Mouse (Mus musculus) intestine, postnatal 0 days (tissue): ENCODE results near the gene Wnt2b. TPM values are rescaled to one million over a fixed set of nuclear protein-coding genes. Genes with fewer than 3 reads are reported as not detected.

ENCODE experiments used
- ATAC-seq: fragments of 200-750 bp; cut with Nextera tagmentation; 2 replicates; pipeline ENCODE4 v1.8.0; 2017; ENCODE audit warnings: mild to moderate bottlenecking, moderate TSS enrichment, moderate library complexity
- H3K27ac ChIP-seq: fragments of 300-500 bp; sonication (generic); 2 replicates; pipeline ENCODE4 v1.5.1; 2014; ENCODE audit warnings: mild to moderate bottlenecking, low read depth, low read length, moderate library complexity
- H3K27me3 ChIP-seq: fragments of 300-500 bp; sonication (generic); replicated peaks from 2 replicates; pipeline ENCODE4 v1.6.1; 2014; ENCODE audit warnings: low read length, mixed read lengths; ENCODE audit not compliant: control insufficient read depth, insufficient read depth
- H3K36me3 ChIP-seq: fragments of 300-500 bp; sonication (generic); 2 replicates; pipeline ENCODE4 v1.6.1; 2014; ENCODE audit warnings: mild to moderate bottlenecking, moderate library complexity; ENCODE audit not compliant: control insufficient read depth, insufficient read depth
- H3K4me1 ChIP-seq: fragments of 300-500 bp; sonication (generic); replicated peaks from 2 replicates; pipeline ENCODE4 v1.6.1; 2014; ENCODE audit warnings: antibody characterized with exemption, low read length, mixed read lengths; ENCODE audit not compliant: control insufficient read depth, insufficient read depth
- H3K4me2 ChIP-seq: fragments of 300-500 bp; sonication (generic); replicated peaks from 2 replicates; pipeline ENCODE4 v1.6.1; 2014; ENCODE audit warnings: low read depth, mild to moderate bottlenecking, moderate library complexity
- H3K4me3 ChIP-seq: fragments of 300-500 bp; sonication (generic); 2 replicates; pipeline ENCODE4 v1.5.1; 2014; ENCODE audit warnings: low read depth, low read length
- H3K9ac ChIP-seq: fragments of 300-500 bp; sonication (generic); 2 replicates; pipeline ENCODE4 v1.6.1; 2014; ENCODE audit warnings: mild to moderate bottlenecking, low read depth, low read length
- H3K9me3 ChIP-seq: fragments of 300-500 bp; sonication (generic); 2 replicates; pipeline ENCODE4 v1.6.1; 2016; ENCODE audit warnings: mixed run types; ENCODE audit not compliant: control insufficient read depth
- CTCF ChIP-seq: sonication (generic); IDR thresholded peaks from 2 replicates; pipeline ENCODE4 v1.5.1; 2016; ENCODE audit warnings: low read depth, mild to moderate bottlenecking, control low read depth, antibody characterized with exemption, moderate library complexity
- WGBS: fragments of 180-500 bp; shearing (Covaris S2); extraction: QIAGEN DNeasy Blood & Tissue Kit; methylation state at CpG from one replicate; pipeline ENCODE4 v1.1.7; 2014; 5-methylcytosine and 5-hydroxymethylcytosine counted together
- polyA plus RNA-seq: library from polyadenylated mRNA; unstranded; fragments of >200 nt; fragmentation: Nextera tagmentation; extraction: Ambion mirVana; gene quantifications from 2 replicates; pipeline ENCODE4 v1.2.1, GENCODE M21; 2015

Wnt2b gene
- polyA plus RNA-seq, 1 experiment from 2014 or later: 1.2 TPM

GRCm38 (mm10) chr3:104929385-104929784 lies 32.3 kb downstream of the Wnt2b start:
- H3K36me3 ChIP-seq: peaks cover 17% of the 10 kb centered on the region
- 93% methylated on average over 6 of the region's 6 CpGs for WGBS
- no peak overlapping the region for H3K4me3 ChIP-seq
- H3K9me3 ChIP-seq: no peaks in the 10 kb centered on the region
- no peak overlapping the region for H3K4me2 ChIP-seq
- no peaks in the 10 kb centered on the region for H3K4me1 ChIP-seq
- H3K27ac ChIP-seq: no peak overlapping the region
- no peak overlapping the region for H3K9ac ChIP-seq
- H3K27me3 ChIP-seq: no peaks in the 10 kb centered on the region
- no peak for ATAC-seq
- TF ChIP-seq CTCF: no peak

DNA sequence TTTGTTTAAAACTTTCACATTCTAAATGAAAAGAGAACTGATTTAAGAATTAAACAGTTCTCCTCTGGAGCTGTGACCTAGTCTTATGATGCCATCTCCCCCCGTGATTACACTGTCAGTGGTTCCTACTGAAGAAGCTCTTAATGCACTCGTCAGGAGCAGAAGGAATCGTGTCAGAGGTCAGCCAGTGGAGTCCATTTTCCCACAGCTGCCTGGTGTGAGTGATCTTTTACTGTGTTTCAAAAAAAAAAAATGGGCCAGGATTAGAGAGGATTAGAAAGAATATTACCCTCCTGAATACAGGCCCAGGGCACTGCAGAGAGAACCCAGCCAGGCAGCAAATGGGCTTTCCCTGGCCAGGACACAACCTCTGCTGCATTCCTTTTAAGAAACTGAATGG lies 46.7 kb downstream of the Wnt2b start:
- no peak overlapping the region for H3K4me2 ChIP-seq
- ATAC-seq: no peak
- H3K9me3 ChIP-seq: no peaks in the 10 kb centered on the region
- H3K27ac ChIP-seq: no peak overlapping the region
- peaks cover 19% of the 10 kb centered on the region for H3K36me3 ChIP-seq
- no peak overlapping the region for H3K9ac ChIP-seq
- H3K27me3 ChIP-seq: no peaks in the 10 kb centered on the region
- no peaks in the 10 kb centered on the region for H3K4me1 ChIP-seq
- 73% methylated on average over 3 of the region's 3 CpGs for WGBS
- no peak overlapping the region for H3K4me3 ChIP-seq
- TF ChIP-seq CTCF: no peak

- Histone ChIP-seq H3K9me3 (no peaks in the 10 kb centered on the region), H3K4me3 (no peak overlapping the region), H3K27ac (no peak overlapping the region), H3K36me3 (peaks cover 33% of the 10 kb centered on the region), H3K4me2 (no peak overlapping the region), H3K9ac (no peak overlapping the region), H3K4me1 (no peaks in the 10 kb centered on the region), H3K27me3 (no peaks in the 10 kb centered on the region)
- no peak for TF ChIP-seq CTCF
- ATAC-seq: no peak
- 88% methylated on average over 6 of the region's 6 CpGs for WGBS
Observed at GRCm38 (mm10) chr3:104909195-104909594, 52.5 kb downstream of the Wnt2b start.

GRCm38 (mm10) chr3:104906007-104906406 lies 55.7 kb downstream of the Wnt2b start:
- no peaks in the 10 kb centered on the region for H3K9me3 ChIP-seq
- ATAC-seq: no peak
- no peak for TF ChIP-seq CTCF
- H3K4me3 ChIP-seq: no peak overlapping the region
- no peak overlapping the region for H3K9ac ChIP-seq
- WGBS: 91% methylated on average over 3 of the region's 3 CpGs
- peaks cover 35% of the 10 kb centered on the region for H3K36me3 ChIP-seq
- H3K27ac ChIP-seq: no peak overlapping the region
- no peaks in the 10 kb centered on the region for H3K4me1 ChIP-seq
- H3K27me3 ChIP-seq: no peaks in the 10 kb centered on the region
- no peak overlapping the region for H3K4me2 ChIP-seq

DNA sequence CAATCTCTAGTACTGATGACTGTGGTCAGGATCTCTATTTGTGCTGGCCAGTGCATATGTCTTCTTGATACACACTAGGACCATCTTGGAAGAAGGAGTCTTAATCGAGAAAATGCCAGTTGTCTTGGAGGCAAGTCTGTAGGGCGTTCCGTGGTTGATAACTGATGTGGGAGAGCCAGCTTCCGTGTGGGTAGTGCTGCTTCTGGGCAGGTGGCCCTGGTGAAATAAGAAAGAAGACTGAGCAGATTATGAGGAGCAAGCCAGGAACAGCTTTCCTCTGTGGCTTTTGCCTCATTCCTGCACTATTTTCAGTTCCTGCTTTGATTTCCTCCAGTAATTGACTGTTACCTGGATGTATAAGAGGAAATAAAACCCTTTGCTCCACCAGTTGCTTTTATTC lies 56.3 kb downstream of the Wnt2b start:
- peaks cover 31% of the 10 kb centered on the region for H3K36me3 ChIP-seq
- 92% methylated on average over 4 of the region's 4 CpGs for whole genome bisulfite sequencing
- no peak for TF ChIP-seq CTCF

GRCm38 (mm10) chr3:104901154-104901553 lies 60.6 kb downstream of the Wnt2b start:
- ATAC-seq: no peak
- WGBS: 91% methylated on average over 4 of the region's 4 CpGs
- H3K4me1 ChIP-seq: no peaks in the 10 kb centered on the region
- no peaks in the 10 kb centered on the region for H3K27me3 ChIP-seq
- H3K36me3 ChIP-seq: peaks cover 46% of the 10 kb centered on the region
- H3K9me3 ChIP-seq: no peaks in the 10 kb centered on the region
- H3K4me3 ChIP-seq: no peak overlapping the region
- no peak overlapping the region for H3K27ac ChIP-seq
- TF ChIP-seq CTCF: no peak
- H3K9ac ChIP-seq: no peak overlapping the region
- no peak overlapping the region for H3K4me2 ChIP-seq

More for the DNA sequence above, 56.3 kb downstream of the Wnt2b start:
- no peak overlapping the region for H3K4me2 ChIP-seq
- no peak for ATAC-seq
- no peak overlapping the region for H3K4me3 ChIP-seq
- H3K9ac ChIP-seq: no peak overlapping the region
- H3K9me3 ChIP-seq: no peaks in the 10 kb centered on the region
- no peaks in the 10 kb centered on the region for H3K27me3 ChIP-seq
- no peak overlapping the region for H3K27ac ChIP-seq
- no peaks in the 10 kb centered on the region for H3K4me1 ChIP-seq

GRCm38 (mm10) chr3:104896141-104896540 lies 65.6 kb downstream of the Wnt2b start:
- Histone ChIP-seq H3K9ac (no peak overlapping the region), H3K4me3 (no peak overlapping the region), H3K36me3 (peaks cover 46% of the 10 kb centered on the region), H3K4me2 (no peak overlapping the region), H3K27ac (no peak overlapping the region), H3K9me3 (no peaks in the 10 kb centered on the region), H3K27me3 (no peaks in the 10 kb centered on the region), H3K4me1 (no peaks in the 10 kb centered on the region)
- TF ChIP-seq CTCF: no peak
- ATAC-seq: no peak
- 73% methylated on average over 3 of the region's 3 CpGs for WGBS

Other genes with a start within 250 kb of the Wnt2b start
- gene Ppm1j, start 180.9 kb downstream of the Wnt2b start, polyA plus RNA-seq: 22.3 and 24.4 TPM in 2 replicates
- 0.05 and 0.22 TPM in 2 replicates for gene Fam19a3, start 180.1 kb downstream of the Wnt2b start, polyA plus RNA-seq
- gene Rhoc, start 173.5 kb downstream of the Wnt2b start, polyA plus RNA-seq: 316 and 320 TPM in 2 replicates
- gene Mov10, start 143.4 kb downstream of the Wnt2b start, polyA plus RNA-seq: 144 and 157 TPM in 2 replicates
- 19.9 and 21.9 TPM in 2 replicates for gene St7l, start 97.9 kb downstream of the Wnt2b start, polyA plus RNA-seq
- gene Capza1, start 97.4 kb downstream of the Wnt2b start, polyA plus RNA-seq: 109 and 110 TPM in 2 replicates
- 9.8 and 10.6 TPM in 2 replicates for gene Cttnbp2nl, start 91.2 kb upstream of the Wnt2b start, polyA plus RNA-seq
- gene 4930564D02Rik, start 104.9 kb upstream of the Wnt2b start, polyA plus RNA-seq: not detected in 2 replicates